Mouse (Mus musculus) hematopoietic stem cell, adult 5-6 weeks (primary cell): ENCODE measurements around the gene Tex37. TPM values are rescaled to one million over a fixed set of nuclear protein-coding genes. Genes with fewer than 3 reads are reported as not detected.

ENCODE experiments used
- ATAC-seq, 2 experiments: fragments of 125-278 bp in 1 of 2; replicated peaks in 1 of 2; 2 replicates each; pipeline ENCODE4 v1.8.0; 2016 to 2017; ENCODE audit warnings: inconsistent platforms in 2 of 2, mild to moderate bottlenecking in 2 of 2, moderate number of reproducible peaks in 2 of 2, low read depth in 1 of 2, moderate TSS enrichment in 1 of 2; ENCODE audit not compliant: low FRiP score in 2 of 2, poor library complexity in 2 of 2, severe bottlenecking in 2 of 2, insufficient read depth in 1 of 2, low TSS enrichment in 1 of 2
- total RNA-seq: library from RNA; stranded (forward); fragments of 172-1452, 232-1000 nt; gene quantifications from 2 replicates; pipeline ENCODE4 v1.2.3, GENCODE M21; 2017

Gene Tex37
- not detected in 2 replicates for total RNA-seq

- no peak for ATAC-seq
Measured at GRCm38 (mm10) chr6:70918827-70919226, at the start of gene Tex37. Tex37 (minus strand) TSS chr6:70918927.

GRCm38 (mm10) chr6:70968291-70968690 is 49.6 kb upstream of the Tex37 start:
- ATAC-seq = no peak

GRCm38 (mm10) chr6:70967422-70967821 is 48.7 kb upstream of the Tex37 start:
- ATAC-seq = no peak; a peak in 1 of 4 replicates

- no peak for ATAC-seq
Measured at GRCm38 (mm10) chr6:70965694-70966093, 47.0 kb upstream of the Tex37 start.

- ATAC-seq = no peak
Measured at GRCm38 (mm10) chr6:70964116-70964830, 45.5 kb upstream of the Tex37 start.

GRCm38 (mm10) chr6:70957341-70957940 is 38.7 kb upstream of the Tex37 start:
- no peak for ATAC-seq

GRCm38 (mm10) chr6:70956936-70957335 is 38.2 kb upstream of the Tex37 start:
- ATAC-seq = peak; percentile 40 to 62

- peak in 1 of 2 experiments; percentile 52; a peak in 1 of 4 replicates for ATAC-seq
Measured at GRCm38 (mm10) chr6:70956285-70956912, 37.7 kb upstream of the Tex37 start, which contains the start of gene Foxi3. Foxi3 (plus strand) TSS chr6:70956531.

GRCm38 (mm10) chr6:70955841-70956240 is 37.1 kb upstream of the Tex37 start:
- no peak for ATAC-seq

GRCm38 (mm10) chr6:70955291-70955800 is 36.6 kb upstream of the Tex37 start:
- no peak for ATAC-seq

GRCm38 (mm10) chr6:70954040-70954439 is 35.3 kb upstream of the Tex37 start:
- ATAC-seq = no peak

- ATAC-seq = no peak
Measured at GRCm38 (mm10) chr6:70953274-70953673, 34.5 kb upstream of the Tex37 start.

GRCm38 (mm10) chr6:70931801-70932200 is 13.1 kb upstream of the Tex37 start:
- ATAC-seq = no peak

- peak; percentile 53 to 79; a peak in 3 of 4 replicates for ATAC-seq
Measured at GRCm38 (mm10) chr6:70921274-70922074, 2.7 kb upstream of the Tex37 start.

- no peak for ATAC-seq
Measured at GRCm38 (mm10) chr6:70912396-70912765, 6.3 kb downstream of the Tex37 start.

GRCm38 (mm10) chr6:70911668-70912395 is 6.9 kb downstream of the Tex37 start:
- ATAC-seq = no peak; a peak in 1 of 4 replicates

GRCm38 (mm10) chr6:70910285-70910684 is 8.4 kb downstream of the Tex37 start:
- no peak for ATAC-seq
